Mouse (Mus musculus): ENCODE results near the gene Hsd3b5. TPM values are rescaled to one million over a fixed set of nuclear protein-coding genes. Genes with fewer than 3 reads are reported as not detected.
"Not testable (repeated sequence)": the region's sequence is repeated elsewhere in the genome, so short reads cannot be mapped to it uniquely, and the experiment has no call there.

The Hsd3b5 gene
- total RNA-seq (2021), result not detected

- intact Hi-C loops (cut with DNase I), result no loop called here
- no peak for DNase-seq (ENCODE audit: low spot score)
These were observed at the start of gene Hsd3b5 for GRCm38 (mm10) chr3:98630152-98630551. Gene Hsd3b5 (minus strand): TSS chr3:98630252.

- DNase-seq (ENCODE audit: low spot score), result no peak
- intact Hi-C loops (cut with DNase I), result no loop called here
These were observed 5.1 kb upstream of the Hsd3b5 start for GRCm38 (mm10) chr3:98635145-98635544.

- no peak for DNase-seq (ENCODE audit: low spot score)
- intact Hi-C loops (cut with DNase I), result no loop called here
These were observed 419 bp downstream of the Hsd3b5 start for GRCm38 (mm10) chr3:98629633-98630032.

- intact Hi-C loops (cut with DNase I); DNase-seq (ENCODE audit: low spot score): not testable (repeated sequence)
These were observed 13.3 kb downstream of the Hsd3b5 start for GRCm38 (mm10) chr3:98616786-98617185.

GRCm38 (mm10) chr3:98616244-98616643, 13.8 kb downstream of the Hsd3b5 start:
- intact Hi-C loops (cut with DNase I); DNase-seq (ENCODE audit: low spot score): not testable (repeated sequence)

- intact Hi-C loops (cut with DNase I), result not testable (repeated sequence)
These were observed 15.6 kb downstream of the Hsd3b5 start for GRCm38 (mm10) chr3:98614406-98614927.

GRCm38 (mm10) chr3:98613963-98614362, 16.1 kb downstream of the Hsd3b5 start:
- no peak for DNase-seq (ENCODE audit: low spot score)
- intact Hi-C loops (cut with DNase I), result no loop called here

More at GRCm38 (mm10) chr3:98614406-98614927, 15.6 kb downstream of the Hsd3b5 start:
- DNase-seq (ENCODE audit: low spot score), result not testable (repeated sequence)

GRCm38 (mm10) chr3:98613540-98613939, 16.5 kb downstream of the Hsd3b5 start:
- DNase-seq (ENCODE audit: low spot score); intact Hi-C loops (cut with DNase I): not testable (repeated sequence)

GRCm38 (mm10) chr3:98588707-98589106, 41.3 kb downstream of the Hsd3b5 start, which contains the start of gene Gm10681:
Gene Gm10681 (minus strand): TSS chr3:98588807.
- intact Hi-C loops (cut with DNase I), result no loop called here
- no peak for DNase-seq (ENCODE audit: low spot score)

- intact Hi-C loops (cut with DNase I), result no loop called here
These were observed 42.3 kb downstream of the Hsd3b5 start for GRCm38 (mm10) chr3:98587721-98588120.

GRCm38 (mm10) chr3:98582622-98583021, 47.4 kb downstream of the Hsd3b5 start:
- intact Hi-C loops (cut with DNase I); DNase-seq (ENCODE audit: low spot score): not testable (repeated sequence)

More at GRCm38 (mm10) chr3:98587721-98588120, 42.3 kb downstream of the Hsd3b5 start:
- no peak for DNase-seq (ENCODE audit: low spot score)

- intact Hi-C loops (cut with DNase I), result not testable (repeated sequence)
These were observed 47.9 kb downstream of the Hsd3b5 start for GRCm38 (mm10) chr3:98582202-98582601.

GRCm38 (mm10) chr3:98581024-98581423, 49.0 kb downstream of the Hsd3b5 start:
- DNase-seq (ENCODE audit: low spot score); intact Hi-C loops (cut with DNase I): not testable (repeated sequence)

More at GRCm38 (mm10) chr3:98582202-98582601, 47.9 kb downstream of the Hsd3b5 start:
- DNase-seq (ENCODE audit: low spot score), result not testable (repeated sequence)

Other genes with a start within 250 kb of the Hsd3b5 start
- 1 to 10 TPM; 5.6 to 6.8 TPM for gene Zfp697, start 247.8 kb downstream of the Hsd3b5 start, total RNA-seq (2021)
- not detected for gene Gm4450, start 173.1 kb downstream of the Hsd3b5 start, total RNA-seq (2021)
- gene Hsd3b4, start 119.7 kb downstream of the Hsd3b5 start, total RNA-seq (2021), result not detected
- gene Gm10681, start 41.4 kb downstream of the Hsd3b5 start, total RNA-seq (2021), result not detected
- gene Hsd3b2, start 94.3 kb upstream of the Hsd3b5 start, total RNA-seq (2021), result not detected
- not detected for gene Hsd3b3, start 132.9 kb upstream of the Hsd3b5 start, total RNA-seq (2021)
- not detected for gene Hsd3b6, start 184.2 kb upstream of the Hsd3b5 start, total RNA-seq (2021)
- gene Hsd3b1, start 229.5 kb upstream of the Hsd3b5 start, total RNA-seq (2021), result not detected

All from heart, postnatal 25 days (tissue).